Mouse (Mus musculus) embryonic fibroblast, embryonic 13.5 days (primary cell): ENCODE data around the gene Rrp8.

Experiments
- CTCF ChIP-seq: IDR thresholded peaks from 2 replicates; pipeline ENCODE4 v1.5.1; 2011; ENCODE audit warnings: mild to moderate bottlenecking, control low read depth, low read length, moderate library complexity, borderline replicate concordance; ENCODE audit not compliant: insufficient read depth
- POLR2A ChIP-seq: IDR thresholded peaks from 2 replicates; pipeline ENCODE4 v1.6.1; 2011; ENCODE audit warnings: low read depth, mild to moderate bottlenecking, control low read depth, low read length, moderate library complexity

GRCm38 (mm10) chr7:105721916-105722315 lies 15.3 kb downstream of the Rrp8 start:
- TF ChIP-seq POLR2A (no peak), CTCF (no peak)
